8 mouse cellular contexts compared by ENCODE assay signal in genomic region chr11:75213372-75214080, GRCm38 (mm10). TPM values are rescaled to one million over a fixed set of nuclear protein-coding genes. Genes with fewer than 3 reads are reported as not detected.
DNase-seq lines count a peak whose midpoint lies in the region; ATAC-seq lines count a peak whose summit lies in the region.
"Had no signal": no experiment of that assay in that cellular context is flagged by ENCODE, and none has a peak within 500 bp of the region (broad histone marks: within the 10 kb centered on the region; RNA-seq: fewer than 3 reads in every experiment).

No protein-coding gene starts in this region.

- H3K9ac ChIP-seq in forebrain, embryonic 15.5 days (replicated peaks) = peak overlapping the region; percentile 51

- H3K36me3 ChIP-seq in forebrain, embryonic 15.5 days = no peaks in the 10 kb centered on the region

- peak; percentile 37 for DNase-seq in R1 (ENCODE audit: low read depth, low spot score)
- DNase-seq in brain, adult 2 months (ENCODE audit: low read depth, low spot score) = peak; percentile 54
- peak; percentile 94 for DNase-seq in kidney, adult 18-20 months
- peak; percentile 66 to 79 for DNase-seq in lung, adult 18-20 months
- peak; percentile 90 for DNase-seq in retina, postnatal 1 day

- H3K4me2 ChIP-seq in forebrain, embryonic 15.5 days (replicated peaks) = peak overlapping the region; percentile 63

- WGBS in forebrain, embryonic 15.5 days = 2% methylated on average over 35 of the region's 35 CpGs

- no peaks in the 10 kb centered on the region for H3K27me3 ChIP-seq in forebrain, embryonic 15.5 days

- H3K4me1 ChIP-seq in forebrain, embryonic 15.5 days = peaks cover 20% of the 10 kb centered on the region

- H3K4me3 ChIP-seq in forebrain, embryonic 15.5 days = peak overlapping the region; percentile 33
- H3K4me3 ChIP-seq: myocyte had no signal

- 0 out of 2 replicates have a peak overlapping the region, but pooled peaks have one; percentile 1 for H3K27ac ChIP-seq in forebrain, embryonic 15.5 days (replicated peaks)

- no peaks in the 10 kb centered on the region for H3K9me3 ChIP-seq in forebrain, embryonic 15.5 days

- ATAC-seq in forebrain, embryonic 15.5 days (replicated peaks) = peak; percentile 53
- ATAC-seq in erythroid progenitor cell, adult 5-6 weeks (replicated peaks; ENCODE audit: low FRiP score, poor library complexity, severe bottlenecking) = no peak

RNA-seq across cellular contexts. Expression of gene Rtn4rl1, which starts 19.9 kb away (rescaled TPM):
- polyA plus RNA-seq in forebrain, embryonic 15.5 days (2015; fragmentation: Nextera tagmentation; extraction: Ambion mirVana) = 5.6 and 6.9 TPM in 2 replicates
- 0.42 and 1.1 TPM in 2 replicates for total RNA-seq in erythroid progenitor cell, adult 5-6 weeks (2015; ENCODE audit: low replicate concordance)
- total RNA-seq in erythroid progenitor cell, adult 5-6 weeks (2017; ENCODE audit: low replicate concordance) = not detected in 2 replicates

RNA-seq across cellular contexts. Expression of gene Dph1, which starts 22.5 kb away (rescaled TPM):
- polyA plus RNA-seq in forebrain, embryonic 15.5 days (2015; fragmentation: Nextera tagmentation; extraction: Ambion mirVana) = 14.8 and 16.2 TPM in 2 replicates
- not detected in 2 replicates for total RNA-seq in erythroid progenitor cell, adult 5-6 weeks (2015; ENCODE audit: low replicate concordance)
- 1.1 and 6.3 TPM in 2 replicates for total RNA-seq in erythroid progenitor cell, adult 5-6 weeks (2017; ENCODE audit: low replicate concordance)

RNA-seq across cellular contexts. Expression of gene Ovca2, which starts 34.9 kb away (rescaled TPM):
- polyA plus RNA-seq in forebrain, embryonic 15.5 days (2015; fragmentation: Nextera tagmentation; extraction: Ambion mirVana) = 15.4 and 21.6 TPM in 2 replicates
- total RNA-seq in erythroid progenitor cell, adult 5-6 weeks (2015; ENCODE audit: low replicate concordance) = 4.2 and 15.1 TPM in 2 replicates
- 1.9 and 4.2 TPM in 2 replicates for total RNA-seq in erythroid progenitor cell, adult 5-6 weeks (2017; ENCODE audit: low replicate concordance)

RNA-seq across cellular contexts. Expression of gene Hic1, which starts 44.2 kb away (rescaled TPM):
- polyA plus RNA-seq in forebrain, embryonic 15.5 days (2015; fragmentation: Nextera tagmentation; extraction: Ambion mirVana) = 2.1 and 2.2 TPM in 2 replicates
- total RNA-seq in erythroid progenitor cell, adult 5-6 weeks (2015; ENCODE audit: low replicate concordance) = not detected in 2 replicates
- not detected in 2 replicates for total RNA-seq in erythroid progenitor cell, adult 5-6 weeks (2017; ENCODE audit: low replicate concordance)

Comparison
In these comparisons a context has a peak if more than half of its experiments do, and no peak if none do; other contexts are left out.
1. DNase-seq: peak in every context shown above with its lines; median percentile 94 in kidney, adult 18-20 months; 90 in retina, postnatal 1 day; 72 in lung, adult 18-20 months; 54 in brain, adult 2 months; 37 in R1.